Mouse (Mus musculus) myocyte (in vitro differentiated cells): ENCODE results near the gene Kcnq1.

Experiments used
- CEBPB ChIP-seq: IDR thresholded peaks from 2 replicates; pipeline ENCODE4 v1.6.1; 2011; ENCODE audit warnings: mild to moderate bottlenecking, moderate library complexity; ENCODE audit not compliant: poor library complexity, insufficient read depth, severe bottlenecking
- MAX ChIP-seq: IDR thresholded peaks from one replicate; pipeline ENCODE4 v1.6.1; 2011; ENCODE audit warnings: low read depth, mild to moderate bottlenecking, control low read depth
- MYOG ChIP-seq, 3 experiments: IDR thresholded peaks; one replicate each; pipeline ENCODE4 v1.6.1; 2011; ENCODE audit warnings: control low read depth in 2 of 3, low read depth in 2 of 3, mild to moderate bottlenecking in 2 of 3; ENCODE audit not compliant: insufficient read length in 2 of 3, control insufficient read depth in 1 of 3, insufficient read depth in 1 of 3
- POLR2A ChIP-seq: IDR thresholded peaks from one replicate; pipeline ENCODE4 v1.6.1; 2011; ENCODE audit warnings: low read depth, mild to moderate bottlenecking, control low read depth, moderate library complexity; ENCODE audit not compliant: insufficient read length
- REST ChIP-seq: IDR thresholded peaks from one replicate; pipeline ENCODE4 v1.6.1; 2011; ENCODE audit warnings: mild to moderate bottlenecking, control low read depth, moderate library complexity; ENCODE audit not compliant: insufficient read depth, insufficient read length
- USF1 ChIP-seq: IDR thresholded peaks from one replicate; pipeline ENCODE4 v1.6.1; 2011; ENCODE audit warnings: low read depth, mild to moderate bottlenecking, control low read depth, moderate library complexity

- no peak for TF ChIP-seq POLR2A
- TF ChIP-seq USF1 = no peak
- TF ChIP-seq REST = no peak
- TF ChIP-seq CEBPB = no peak
- no peak for TF ChIP-seq MYOG (IDR thresholded peaks at IDR 0.05; ENCODE audit: control insufficient read depth in 1 of 3, insufficient read depth in 1 of 3, insufficient read length in 2 of 3, low read depth in 2 of 3)
- no peak for TF ChIP-seq MAX
Measured at GRCm38 (mm10) chr7:143395113-143395563, 289.0 kb downstream of the Kcnq1 start.
